Mouse (Mus musculus) megakaryocyte-erythroid progenitor cell, adult 5 weeks (primary cell): ENCODE data around the gene 1700001J03Rik. TPM values are rescaled to one million over a fixed set of nuclear protein-coding genes. Genes with fewer than 3 reads are reported as not detected.

ENCODE experiments used
- polyA plus RNA-seq: library from polyadenylated mRNA; stranded (reverse); fragments of >175 nt; gene quantifications from 2 replicates; pipeline ENCODE4 v1.2.3, GENCODE M21; 2012

1700001J03Rik gene
- polyA plus RNA-seq = not detected in 2 replicates

GRCm38 (mm10) chr5:146185204-146185603 lies at the start of gene 1700001J03Rik:
Gene 1700001J03Rik (minus strand): TSS chr5:146185304.

GRCm38 (mm10) chr5:146230864-146231654 lies 46.0 kb upstream of the 1700001J03Rik start, which contains the start of gene Cdk8:
Gene Cdk8 (plus strand): TSS chr5:146231230.

GRCm38 (mm10) chr5:146220879-146221714 lies 36.0 kb upstream of the 1700001J03Rik start, which contains the start of gene Rnf6:
Gene Rnf6 (minus strand): TSS chr5:146221555.

GRCm38 (mm10) chr5:146170621-146171020 lies 14.5 kb downstream of the 1700001J03Rik start, which contains the start of gene Gm6309:
Gene Gm6309 (minus strand): TSS chr5:146170721.

GRCm38 (mm10) chr5:146160439-146160838 lies 24.7 kb downstream of the 1700001J03Rik start, which contains the start of gene Gm5565:
Gene Gm5565 (minus strand): TSS chr5:146160539.

Other genes with a start within 250 kb of the 1700001J03Rik start
- not detected in 2 replicates for gene Cyp3a25, start 175.7 kb downstream of the 1700001J03Rik start, polyA plus RNA-seq
- gene Cyp3a59, start 106.0 kb downstream of the 1700001J03Rik start, polyA plus RNA-seq = not detected in 2 replicates
- not detected in 2 replicates for gene Gm5565, start 24.8 kb downstream of the 1700001J03Rik start, polyA plus RNA-seq
- not detected in 2 replicates for gene Gm6309, start 14.6 kb downstream of the 1700001J03Rik start, polyA plus RNA-seq
- gene Rnf6, start 36.3 kb upstream of the 1700001J03Rik start, polyA plus RNA-seq = 14.8 and 15.9 TPM in 2 replicates
- gene Cdk8, start 45.9 kb upstream of the 1700001J03Rik start, polyA plus RNA-seq = 19.2 and 20.2 TPM in 2 replicates
- 0.01 and 0.02 TPM in 2 replicates for gene Wasf3, start 199.7 kb upstream of the 1700001J03Rik start, polyA plus RNA-seq